Mouse (Mus musculus) testis, adult 2 months (tissue): ENCODE measurements at regions not wholly inside any gene's neighbourhood (a gene's known extent, or its start where the extent isn't known, plus 50 kb on each side); places are given as distances from the start of the nearest gene placed in this dataset.

Source experiments
- H3K27ac ChIP-seq: fragments of 200-500 bp; 2 replicates; pipeline ENCODE4 v1.5.1; 2012; ENCODE audit warnings: low read depth, low read length; ENCODE audit not compliant: control insufficient read depth, insufficient read depth
- H3K27me3 ChIP-seq: fragments of 200-500 bp; 2 replicates; pipeline ENCODE4 v1.6.1; 2012; ENCODE audit warnings: mild to moderate bottlenecking, low read length, moderate library complexity; ENCODE audit not compliant: control insufficient read depth, insufficient read depth
- H3K36me3 ChIP-seq: fragments of 200-500 bp; 2 replicates; pipeline ENCODE4 v1.6.1; 2012; ENCODE audit warnings: mild to moderate bottlenecking, low read length; ENCODE audit not compliant: control insufficient read depth, insufficient read depth
- H3K4me1 ChIP-seq: fragments of 200-500 bp; 2 replicates; pipeline ENCODE4 v1.6.1; 2012; ENCODE audit warnings: low read length; ENCODE audit not compliant: control insufficient read depth, insufficient read depth
- H3K4me3 ChIP-seq: fragments of 200-500 bp; 2 replicates; pipeline ENCODE4 v1.5.1; 2012; ENCODE audit warnings: low read depth, mild to moderate bottlenecking, low read length, moderate library complexity, mixed read lengths; ENCODE audit not compliant: control insufficient read depth
- CTCF ChIP-seq: fragments of 200-500 bp; IDR thresholded peaks from 2 replicates; pipeline ENCODE4 v1.5.1; 2012; ENCODE audit warnings: low read depth, mild to moderate bottlenecking, inconsistent platforms, low read length, moderate library complexity; ENCODE audit not compliant: control insufficient read depth, insufficient read depth, insufficient replicate concordance
- POLR2A ChIP-seq: fragments of 200-500 bp; IDR thresholded peaks from 2 replicates; pipeline ENCODE4 v1.6.1; 2012; ENCODE audit warnings: low read depth, mild to moderate bottlenecking, inconsistent platforms, low read length, moderate library complexity; ENCODE audit not compliant: control insufficient read depth

DNA sequence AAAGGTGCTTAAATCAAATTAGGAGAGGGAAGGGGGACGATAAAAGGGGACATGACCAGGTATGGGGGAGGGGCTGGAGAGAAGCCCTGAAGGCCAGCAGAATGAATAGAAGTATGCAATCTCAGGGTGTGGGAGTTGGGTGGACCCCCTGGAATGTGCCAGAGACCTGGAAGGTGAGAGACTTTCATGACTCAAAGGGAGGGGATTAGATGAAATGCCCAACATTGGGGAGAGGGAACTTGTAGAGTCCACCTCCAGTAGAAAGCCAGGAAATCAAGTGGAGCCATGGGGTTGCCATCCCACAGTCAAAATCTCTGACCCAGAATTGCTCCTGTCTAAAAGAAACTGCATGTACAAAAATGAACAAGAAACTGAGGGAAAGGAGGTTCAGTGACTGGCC, 666.5 kb downstream of the Cps1 start:
- H3K4me3 ChIP-seq, result no peak overlapping the region
- H3K27ac ChIP-seq, result no peak overlapping the region
- H3K36me3 ChIP-seq, result no peaks in the 10 kb centered on the region
- TF ChIP-seq POLR2A (no peak), CTCF (no peak)
- no peaks in the 10 kb centered on the region for H3K27me3 ChIP-seq
- no peaks in the 10 kb centered on the region for H3K4me1 ChIP-seq

DNA sequence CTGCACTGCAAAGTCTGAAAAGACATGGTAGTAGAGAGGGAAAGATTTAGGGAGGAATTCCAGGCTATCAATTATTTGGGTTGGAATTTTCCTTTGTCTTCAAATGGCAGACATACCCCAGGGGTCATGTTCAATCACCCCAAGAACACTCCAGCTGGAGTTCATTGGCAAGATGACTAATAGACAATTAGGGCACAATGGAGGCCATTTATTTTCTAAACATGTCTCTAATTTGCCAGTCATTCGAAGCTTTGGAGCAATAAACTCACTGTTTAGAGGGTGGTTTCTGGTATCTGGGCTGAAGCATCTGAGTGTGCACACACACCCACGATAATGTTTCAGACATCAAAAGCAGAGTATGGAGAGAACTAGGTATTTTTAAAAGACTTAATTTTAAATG, 672.2 kb downstream of the Cps1 start:
- Histone ChIP-seq H3K27me3 (no peaks in the 10 kb centered on the region), H3K36me3 (no peaks in the 10 kb centered on the region), H3K27ac (no peak overlapping the region), H3K4me1 (no peaks in the 10 kb centered on the region), H3K4me3 (no peak overlapping the region)
- TF ChIP-seq CTCF (no peak), POLR2A (no peak)

GRCm38 (mm10) chr1:67795478-67795877, 672.7 kb downstream of the Cps1 start:
- TF ChIP-seq POLR2A (no peak), CTCF (no peak)

DNA sequence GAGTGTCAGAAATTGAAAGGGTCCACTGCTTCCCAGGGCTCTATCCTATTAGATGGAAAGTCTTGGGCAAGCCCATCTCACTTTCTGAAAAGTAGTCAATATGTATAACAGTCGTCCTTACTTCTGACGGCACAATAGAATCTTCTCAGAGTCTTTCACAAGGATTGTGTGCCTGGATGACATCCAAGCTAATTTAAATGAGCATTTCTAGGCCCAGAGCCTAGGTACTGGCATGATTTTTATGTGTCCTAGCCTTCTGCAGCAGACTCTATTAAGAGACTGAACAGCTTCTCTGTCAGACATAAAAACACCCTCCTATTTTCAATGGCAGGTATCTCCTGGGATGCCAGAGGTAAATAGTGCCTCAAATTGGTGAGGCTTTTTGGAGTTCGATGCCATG, 680.5 kb downstream of the Cps1 start:
- Histone ChIP-seq H3K4me3 (no peak overlapping the region), H3K27me3 (no peaks in the 10 kb centered on the region), H3K4me1 (no peaks in the 10 kb centered on the region), H3K27ac (no peak overlapping the region), H3K36me3 (no peaks in the 10 kb centered on the region)
- no peak for TF ChIP-seq POLR2A

More at GRCm38 (mm10) chr1:67795478-67795877, 672.7 kb downstream of the Cps1 start:
- no peaks in the 10 kb centered on the region for H3K4me1 ChIP-seq
- no peak overlapping the region for H3K4me3 ChIP-seq
- no peaks in the 10 kb centered on the region for H3K36me3 ChIP-seq
- H3K27me3 ChIP-seq, result no peaks in the 10 kb centered on the region
- H3K27ac ChIP-seq, result no peak overlapping the region

DNA sequence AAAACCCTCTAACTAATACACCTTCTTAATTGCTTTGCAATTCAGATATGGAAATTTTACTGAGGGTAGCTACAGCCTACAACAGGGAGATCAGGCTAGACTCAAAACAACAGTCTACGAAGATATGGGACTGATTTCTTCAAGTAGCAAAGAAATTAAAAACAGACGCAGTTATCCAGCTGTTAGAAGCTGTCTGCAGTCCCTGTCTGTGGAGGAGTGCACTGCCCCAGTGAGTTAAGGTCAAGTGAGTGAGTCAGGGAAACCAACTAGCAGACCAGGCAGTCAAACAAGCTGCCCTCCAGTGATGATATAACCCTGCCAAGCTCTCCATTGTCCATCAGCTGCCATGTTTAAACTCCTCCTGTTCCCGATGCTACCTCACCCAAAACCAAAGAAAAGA, 697.3 kb downstream of the Cps1 start:
- Histone ChIP-seq H3K27me3 (no peaks in the 10 kb centered on the region), H3K27ac (no peak overlapping the region), H3K4me3 (no peak overlapping the region), H3K4me1 (no peaks in the 10 kb centered on the region), H3K36me3 (no peaks in the 10 kb centered on the region)
- TF ChIP-seq CTCF, result no peak
- no peak for TF ChIP-seq POLR2A

DNA sequence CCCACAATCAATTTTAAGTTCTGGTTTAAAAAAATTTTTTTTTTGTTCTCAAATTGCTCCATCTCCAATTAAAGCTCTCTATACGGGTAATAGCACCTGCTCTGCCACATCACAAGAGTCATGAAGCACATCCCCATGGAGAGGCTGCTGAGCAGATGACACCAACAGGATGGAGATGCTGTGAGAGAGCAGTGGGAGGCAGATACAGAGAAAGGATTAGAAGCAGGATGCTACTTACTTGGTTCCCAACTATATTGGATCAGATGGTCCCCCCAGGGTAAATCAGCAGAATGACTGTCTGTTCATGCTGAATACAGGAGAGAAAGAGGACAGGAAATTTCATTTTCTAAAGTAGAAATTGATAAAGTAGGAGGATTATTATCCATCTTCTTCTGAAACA, 725.2 kb downstream of the Cps1 start:
- Histone ChIP-seq H3K36me3 (no peaks in the 10 kb centered on the region), H3K27ac (no peak overlapping the region), H3K4me1 (no peaks in the 10 kb centered on the region), H3K4me3 (no peak overlapping the region), H3K27me3 (no peaks in the 10 kb centered on the region)
- TF ChIP-seq CTCF (no peak), POLR2A (no peak)

DNA sequence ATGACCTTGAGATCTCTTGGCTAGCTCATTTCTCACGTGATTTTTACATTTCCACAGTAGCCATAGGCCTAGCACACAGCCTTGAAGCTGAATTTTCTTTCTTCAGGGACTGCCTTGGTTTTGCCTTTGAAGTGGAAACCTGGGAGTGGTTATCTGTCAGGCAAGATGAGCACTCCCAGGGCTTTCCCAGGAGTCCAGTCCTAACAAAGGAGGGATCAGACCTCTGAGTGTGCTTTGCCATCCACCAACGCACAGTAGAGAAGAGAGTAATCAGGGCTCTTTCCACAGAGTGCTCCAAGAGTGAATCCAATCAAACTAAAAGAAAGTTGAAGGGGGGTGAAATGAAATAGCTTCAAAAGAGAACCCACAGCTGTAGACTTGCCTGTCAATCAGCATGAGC, 770.7 kb downstream of the Cps1 start:
- Histone ChIP-seq H3K4me3 (no peak overlapping the region), H3K27ac (no peak overlapping the region), H3K27me3 (no peaks in the 10 kb centered on the region), H3K36me3 (no peaks in the 10 kb centered on the region), H3K4me1 (no peaks in the 10 kb centered on the region)
- TF ChIP-seq POLR2A, result no peak
- no peak for TF ChIP-seq CTCF

- H3K27ac ChIP-seq, result no peak overlapping the region
- H3K4me3 ChIP-seq, result no peak overlapping the region
- no peak for TF ChIP-seq POLR2A
- no peak for TF ChIP-seq CTCF
- H3K27me3 ChIP-seq, result no peaks in the 10 kb centered on the region
- no peaks in the 10 kb centered on the region for H3K4me1 ChIP-seq
- no peaks in the 10 kb centered on the region for H3K36me3 ChIP-seq
Observed at GRCm38 (mm10) chr1:67894749-67895293, 772.0 kb downstream of the Cps1 start.
